Mouse (Mus musculus) liver, adult 2 months (tissue): ENCODE measurements at regions not wholly inside any gene's neighbourhood (a gene's known extent, or its start where the extent isn't known, plus 50 kb on each side); places are given as distances from the start of the nearest gene placed in this dataset.

Source experiments
- CTCF ChIP-seq: fragments of 200-500 bp; IDR thresholded peaks from 2 replicates; pipeline ENCODE4 v1.5.1; 2011; ENCODE audit warnings: low read depth, low read length, control low read depth
- POLR2A ChIP-seq: fragments of 200-500 bp; IDR thresholded peaks from 2 replicates; pipeline ENCODE4 v1.6.1; 2011; ENCODE audit warnings: low read length, control low read depth; ENCODE audit not compliant: insufficient read depth; ENCODE audit errors: extremely low read depth

DNA sequence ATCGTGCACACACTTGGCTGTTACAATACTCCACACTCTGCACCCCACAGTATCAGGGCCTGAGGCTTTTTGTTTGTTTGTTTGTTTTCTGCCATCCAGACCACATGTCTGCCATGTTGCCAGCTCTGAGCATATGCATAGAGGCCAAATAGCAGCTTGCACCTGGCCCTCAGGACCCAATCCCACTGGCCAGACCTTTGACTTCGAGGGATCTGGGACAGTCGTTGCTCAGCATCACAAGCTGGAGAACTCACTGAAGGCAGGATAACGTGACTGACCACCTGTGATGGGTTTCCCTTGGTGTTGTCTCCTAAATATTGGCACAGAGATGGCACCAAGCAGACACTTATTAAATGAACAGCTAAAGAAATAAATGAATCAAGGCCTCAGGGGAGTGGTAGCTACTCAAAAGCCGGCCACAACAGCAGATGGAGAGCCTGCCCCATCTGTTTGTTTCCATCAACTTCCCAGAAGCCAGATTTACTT lies 88.4 kb downstream of the Setd4 start:
- no peak for TF ChIP-seq POLR2A
- TF ChIP-seq CTCF, result no peak
